Mouse (Mus musculus) skeletal muscle tissue, adult 2 months (tissue): ENCODE results near the gene Pld3.

Experiments used
- DNase-seq: peaks from one replicate; pipeline ENCODE4 v3.0.0-alpha.2; 2012; ENCODE audit warnings: low read depth, low spot score

Pld3 gene

DNA sequence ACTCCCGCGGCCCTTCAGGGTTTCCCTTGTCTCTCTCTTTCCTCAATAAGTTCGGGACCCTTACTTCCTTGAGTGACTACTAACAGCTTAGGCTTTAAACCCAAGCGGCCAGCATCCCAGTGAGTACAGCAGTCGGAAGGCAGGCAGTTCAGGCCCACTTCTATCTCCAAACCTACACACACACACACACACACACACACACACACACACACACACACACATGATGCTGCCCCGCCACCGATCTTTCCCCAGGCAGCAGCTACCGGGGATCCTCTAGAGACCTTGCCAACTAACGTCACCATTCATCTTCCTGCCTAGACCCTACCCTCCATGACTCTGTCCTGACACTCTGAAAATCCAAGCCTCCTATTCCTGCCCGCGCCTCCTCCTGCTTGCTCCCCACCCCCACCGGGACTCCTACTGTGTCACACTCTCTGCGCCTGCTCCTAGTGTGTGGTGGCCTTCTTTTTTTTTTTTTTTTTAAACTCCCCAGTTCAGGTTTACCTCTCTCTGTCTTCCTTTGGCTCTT, 65.2 kb downstream of the Pld3 start:
- no peak for DNase-seq

DNA sequence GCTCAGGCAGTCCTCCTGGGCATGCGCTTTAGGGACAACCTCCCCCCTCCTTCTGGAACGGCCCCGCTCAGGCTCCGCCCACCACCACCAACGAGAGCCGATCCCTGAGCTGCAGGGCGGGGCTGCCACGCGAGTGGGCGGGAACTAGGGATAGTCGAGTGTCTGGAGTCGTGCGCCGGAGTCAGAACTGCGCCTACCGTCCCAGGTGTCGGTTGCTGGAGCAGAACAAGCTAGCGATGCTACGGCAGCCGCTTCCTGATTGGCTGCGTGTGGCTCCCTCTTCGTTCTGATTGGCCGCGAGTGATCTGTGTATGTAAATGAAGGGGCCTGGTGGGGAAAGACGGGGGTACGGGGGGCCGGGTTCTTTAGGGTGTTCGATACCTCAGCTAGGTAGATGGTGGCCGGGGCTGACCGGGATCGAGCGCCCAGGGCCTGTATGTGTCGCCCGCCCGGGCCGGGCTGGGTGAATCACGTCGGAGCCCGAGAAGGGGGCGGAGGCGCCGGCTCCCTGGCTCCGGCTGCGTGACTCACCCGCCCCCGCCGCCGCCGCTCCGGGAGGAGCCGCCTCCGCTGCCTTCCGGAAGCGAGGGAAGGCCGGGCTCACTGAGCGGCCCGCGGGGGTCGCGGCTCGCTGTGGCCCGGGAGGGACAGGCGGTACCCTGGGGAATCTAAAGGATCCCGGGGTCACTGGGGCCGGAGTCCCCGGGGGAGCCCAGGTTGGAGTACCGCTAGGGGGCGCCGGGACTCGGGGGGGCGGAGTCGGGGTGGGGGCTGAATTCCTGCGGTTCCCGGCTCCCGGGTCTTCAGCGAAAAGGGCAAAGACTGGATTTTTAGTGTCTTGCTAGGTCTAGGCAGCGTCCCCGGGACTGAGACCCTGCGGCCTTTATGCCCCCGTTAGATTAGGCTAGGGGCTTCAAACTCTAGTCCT, 66.0 kb downstream of the Pld3 start, which contains the start of gene Sertad1:
Sertad1 (plus strand) TSS at position 141 of the 928 bp plus-strand sequence.
- DNase-seq: peak; percentile 99

DNA sequence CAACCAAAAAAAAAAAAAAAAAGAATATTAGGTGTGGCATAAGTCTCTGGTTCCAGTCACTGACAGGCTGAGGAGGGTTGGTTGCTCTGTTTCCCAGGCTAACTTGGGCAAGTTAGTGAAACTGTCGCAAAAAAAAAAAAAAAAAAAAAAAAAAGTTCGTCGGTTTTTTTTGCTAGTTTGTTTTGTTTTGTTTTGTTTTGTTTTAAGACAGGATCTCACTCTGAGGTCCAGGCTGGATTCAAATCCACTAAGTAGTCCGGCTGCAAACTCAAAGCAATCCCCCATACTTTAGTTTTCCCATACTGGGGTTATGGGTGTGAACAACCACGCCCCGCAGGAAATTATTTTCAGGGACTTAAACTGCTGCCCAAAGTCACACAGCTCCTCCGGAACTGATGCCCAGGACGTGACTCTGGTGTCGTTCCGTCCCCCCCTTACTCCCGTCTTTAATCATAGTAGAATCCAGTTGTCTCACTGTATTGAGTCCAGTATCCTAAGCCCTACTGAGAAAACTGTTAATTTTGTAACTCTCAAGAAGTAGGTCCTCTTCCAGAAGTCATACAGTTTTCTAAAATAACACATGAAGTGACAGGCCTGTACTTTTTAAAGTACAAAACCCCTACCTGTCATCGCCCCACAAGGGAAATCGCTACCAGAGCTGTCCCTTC, 66.8 kb downstream of the Pld3 start:
- DNase-seq: no peak

DNA sequence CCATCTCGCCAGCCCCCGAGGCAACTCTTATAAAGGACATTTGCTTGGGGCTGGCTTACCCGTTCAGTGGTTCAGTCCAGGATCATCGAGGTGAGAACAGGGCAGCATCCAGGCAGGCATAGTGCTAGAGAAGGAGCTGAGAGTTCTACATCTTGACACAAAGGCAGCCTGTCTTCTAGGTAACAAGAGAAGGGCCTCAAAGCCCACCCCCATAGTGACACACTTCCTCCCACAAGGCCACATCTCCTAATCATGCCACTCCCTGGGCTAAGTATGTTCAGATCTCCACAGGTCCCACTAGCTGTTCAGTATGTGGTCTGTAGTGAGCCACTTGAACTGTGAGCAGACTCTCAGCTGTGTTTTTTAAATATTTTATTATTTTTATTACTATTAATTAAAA, 69.2 kb downstream of the Pld3 start:
- DNase-seq: no peak
